Mouse (Mus musculus): Measurements from ENCODE around the gene Pgls.

DNA sequence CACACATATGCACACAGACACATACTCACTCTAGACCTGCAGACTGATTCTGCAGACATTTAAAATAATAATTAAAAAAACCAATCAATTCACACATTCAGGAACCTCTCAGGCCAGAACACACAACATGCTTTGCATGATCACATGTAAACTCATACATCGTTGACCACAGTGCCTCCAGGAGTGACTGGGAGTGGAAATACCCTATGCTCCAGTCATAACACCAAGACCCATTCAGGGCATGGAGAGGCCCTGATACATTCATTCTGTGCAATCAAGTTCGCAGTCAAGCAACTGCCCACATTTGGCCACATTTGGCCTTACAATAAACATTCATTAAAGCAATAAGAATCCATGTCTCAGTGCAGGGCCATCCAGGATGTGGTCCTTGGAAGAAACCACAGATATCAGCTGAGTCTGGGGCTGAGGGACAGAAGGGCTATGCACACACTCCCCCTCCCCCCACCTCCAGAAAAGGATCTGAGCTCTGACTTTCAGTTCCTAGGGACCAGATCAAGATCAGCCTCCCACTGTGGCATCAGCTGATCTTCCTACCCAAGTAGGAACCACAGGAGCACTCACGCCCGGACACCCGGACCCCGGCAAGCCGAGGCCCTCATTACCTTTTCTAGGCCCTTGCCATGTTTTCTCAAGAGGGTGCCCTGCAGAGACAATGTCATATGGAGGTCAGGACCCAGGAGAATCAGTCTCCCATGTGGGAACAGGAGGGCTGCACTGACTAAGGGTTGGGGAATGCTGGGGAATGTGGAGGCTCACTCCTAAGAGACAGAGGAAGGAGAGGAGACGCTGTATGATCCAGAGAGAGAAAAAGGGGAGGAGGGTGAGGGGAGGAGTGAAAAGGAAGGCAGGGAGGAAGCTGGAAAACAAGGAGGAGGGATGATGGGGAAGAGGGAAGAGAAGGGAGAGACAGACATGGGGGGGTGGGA lies 45.4 kb downstream of the Pgls start:
- TF ChIP-seq CTCF (conservative IDR thresholded peaks at IDR 0.05; ENCODE audit: low read length) = no peak
- no peak for TF ChIP-seq POU5F1 (IDR thresholded peaks at IDR 0.05; ENCODE audit: borderline replicate concordance, low read length)
- no peak for TF ChIP-seq NANOG (IDR thresholded peaks at IDR 0.05; ENCODE audit: borderline replicate concordance, low read length)

All from E14TG2a.4 (cell line).